Mouse (Mus musculus): ENCODE measurements around the gene A630089N07Rik.

DNA sequence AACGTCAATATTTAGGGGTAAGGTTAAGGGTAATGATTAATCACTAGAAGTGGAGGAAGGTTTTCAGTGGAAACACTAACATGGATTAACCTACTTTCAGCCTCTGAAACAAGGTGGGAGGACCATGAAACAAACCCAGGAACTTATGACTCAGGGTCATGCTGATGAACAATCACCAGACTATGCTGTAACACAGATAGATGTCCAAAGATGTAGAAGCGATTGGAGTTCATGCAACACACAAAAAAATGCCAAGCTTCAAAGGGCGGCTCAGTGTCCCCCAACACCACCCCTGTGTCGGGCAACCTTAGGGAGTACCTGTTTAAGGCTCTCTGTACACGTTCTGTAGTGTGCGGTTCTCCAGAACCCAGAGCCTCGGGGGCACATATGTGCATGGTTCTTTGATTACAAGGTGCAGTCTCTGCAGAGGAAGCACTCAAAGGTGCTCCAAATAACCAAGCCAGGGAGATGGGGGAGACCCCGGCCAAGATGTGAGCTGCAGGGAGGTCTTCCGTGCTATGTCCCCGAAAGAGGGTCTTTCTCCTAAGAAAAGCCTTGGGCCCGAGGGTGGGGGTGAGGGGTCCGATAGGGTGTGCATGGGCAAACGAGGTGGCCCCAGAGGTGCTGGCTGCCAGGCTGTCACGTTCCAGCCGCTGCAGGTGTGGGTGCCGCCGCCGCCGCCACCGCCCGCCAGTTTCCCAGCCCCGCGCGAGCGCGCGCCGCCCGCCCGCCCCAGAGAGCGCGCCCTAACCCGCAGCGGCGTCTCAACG, 120.7 kb downstream of the A630089N07Rik start:
- TF ChIP-seq GATA1 (IDR thresholded peaks at IDR 0.05; ENCODE audit: low read length) (no peak), TAL1 (IDR thresholded peaks at IDR 0.05; ENCODE audit: low read length) (no peak)
